Mouse (Mus musculus): ENCODE measurements around the gene Slc16a4.

Slc16a4 gene

DNA sequence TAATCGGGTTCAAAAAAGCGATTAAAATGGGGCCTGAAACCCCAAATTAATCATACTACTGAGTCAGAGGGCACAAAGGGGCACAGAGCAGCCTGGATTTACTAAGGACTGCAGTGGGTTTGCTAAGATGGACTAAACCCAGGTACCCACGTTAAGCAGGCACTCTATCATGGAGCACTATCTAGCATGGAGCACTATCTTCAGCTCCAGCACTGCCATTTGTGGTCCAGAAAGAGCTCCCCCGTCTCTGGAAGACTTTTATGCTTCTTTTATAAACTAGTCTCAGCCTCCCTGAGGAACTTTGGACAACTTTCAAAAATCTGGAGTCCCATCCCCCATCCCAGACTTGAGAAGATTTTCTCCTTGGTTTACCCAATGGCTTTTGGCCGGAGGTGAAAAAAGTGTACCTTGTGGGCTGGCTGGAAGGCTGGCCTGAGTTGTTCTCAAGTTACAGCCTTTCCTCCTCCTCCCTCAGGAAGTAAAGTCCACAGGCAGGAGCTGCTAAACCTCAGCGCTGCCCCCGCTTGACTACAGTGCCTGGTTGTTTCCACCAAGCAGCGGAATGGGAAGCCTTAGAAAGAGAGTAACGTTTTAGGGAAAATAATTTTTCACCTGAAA is at the start of gene Slc16a4:
TSS of gene Slc16a4 (plus strand) at position 467 of the 618 bp plus-strand sequence.
- DNase-seq (ENCODE audit: low read depth, low spot score), result no peak

- no peak for DNase-seq (ENCODE audit: low read depth, low spot score)
These were observed 49.5 kb upstream of the Slc16a4 start for GRCm38 (mm10) chr3:107241389-107242094.

- no peak for DNase-seq (ENCODE audit: low read depth, low spot score)
These were observed 44.2 kb upstream of the Slc16a4 start for GRCm38 (mm10) chr3:107246876-107247275.

- no peak for DNase-seq (ENCODE audit: low read depth, low spot score)
These were observed 42.0 kb upstream of the Slc16a4 start for GRCm38 (mm10) chr3:107249042-107249441.

GRCm38 (mm10) chr3:107250320-107250719 is 40.7 kb upstream of the Slc16a4 start:
- no peak for DNase-seq (ENCODE audit: low read depth, low spot score)

- DNase-seq (ENCODE audit: low read depth, low spot score), result no peak
These were observed 39.0 kb upstream of the Slc16a4 start for GRCm38 (mm10) chr3:107252035-107252434.

- no peak for DNase-seq (ENCODE audit: low read depth, low spot score)
These were observed 37.1 kb upstream of the Slc16a4 start for GRCm38 (mm10) chr3:107253925-107254324.

DNA sequence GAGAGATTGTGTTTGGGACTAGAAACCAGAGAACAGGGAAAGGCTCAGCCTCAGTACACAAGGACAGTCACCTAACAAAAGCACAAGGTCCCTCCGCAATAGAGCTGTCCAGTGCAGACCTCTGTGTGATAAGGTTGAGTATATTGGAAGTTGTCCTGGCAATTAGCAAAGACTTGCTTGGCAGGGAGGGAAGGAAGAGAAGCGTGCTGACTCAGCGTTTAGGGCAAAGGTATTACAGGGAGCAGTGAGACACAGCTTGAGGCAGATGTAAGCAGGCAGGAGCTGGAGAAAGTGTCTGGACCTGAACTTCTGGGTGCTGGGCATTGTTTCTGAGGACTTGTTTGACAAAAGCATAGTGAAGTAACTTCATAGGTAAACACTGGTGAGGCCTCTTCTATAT is 35.0 kb upstream of the Slc16a4 start:
- DNase-seq (ENCODE audit: low read depth, low spot score), result no peak

GRCm38 (mm10) chr3:107256724-107257123 is 34.3 kb upstream of the Slc16a4 start:
- DNase-seq (ENCODE audit: low read depth, low spot score), result no peak

DNA sequence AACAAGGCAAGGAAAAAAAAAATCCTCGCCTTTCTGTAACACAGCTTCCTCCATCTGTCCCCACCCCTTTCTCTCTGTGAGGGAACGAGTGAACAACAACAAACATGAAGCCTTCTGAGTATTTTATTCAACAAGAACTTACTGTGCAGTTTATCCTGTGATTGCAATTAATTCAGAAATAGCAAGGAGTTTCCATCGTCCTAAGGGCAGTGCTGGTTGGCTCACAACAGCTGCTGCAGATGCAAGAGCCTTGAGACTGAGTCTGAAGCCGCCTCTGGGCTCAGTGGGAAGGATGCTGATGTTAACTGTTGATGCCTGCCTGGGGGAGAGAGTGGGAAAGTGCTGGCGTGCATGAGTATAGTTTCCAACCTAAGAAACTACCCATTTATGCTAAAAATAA is 33.1 kb upstream of the Slc16a4 start:
- no peak for DNase-seq (ENCODE audit: low read depth, low spot score)

DNA sequence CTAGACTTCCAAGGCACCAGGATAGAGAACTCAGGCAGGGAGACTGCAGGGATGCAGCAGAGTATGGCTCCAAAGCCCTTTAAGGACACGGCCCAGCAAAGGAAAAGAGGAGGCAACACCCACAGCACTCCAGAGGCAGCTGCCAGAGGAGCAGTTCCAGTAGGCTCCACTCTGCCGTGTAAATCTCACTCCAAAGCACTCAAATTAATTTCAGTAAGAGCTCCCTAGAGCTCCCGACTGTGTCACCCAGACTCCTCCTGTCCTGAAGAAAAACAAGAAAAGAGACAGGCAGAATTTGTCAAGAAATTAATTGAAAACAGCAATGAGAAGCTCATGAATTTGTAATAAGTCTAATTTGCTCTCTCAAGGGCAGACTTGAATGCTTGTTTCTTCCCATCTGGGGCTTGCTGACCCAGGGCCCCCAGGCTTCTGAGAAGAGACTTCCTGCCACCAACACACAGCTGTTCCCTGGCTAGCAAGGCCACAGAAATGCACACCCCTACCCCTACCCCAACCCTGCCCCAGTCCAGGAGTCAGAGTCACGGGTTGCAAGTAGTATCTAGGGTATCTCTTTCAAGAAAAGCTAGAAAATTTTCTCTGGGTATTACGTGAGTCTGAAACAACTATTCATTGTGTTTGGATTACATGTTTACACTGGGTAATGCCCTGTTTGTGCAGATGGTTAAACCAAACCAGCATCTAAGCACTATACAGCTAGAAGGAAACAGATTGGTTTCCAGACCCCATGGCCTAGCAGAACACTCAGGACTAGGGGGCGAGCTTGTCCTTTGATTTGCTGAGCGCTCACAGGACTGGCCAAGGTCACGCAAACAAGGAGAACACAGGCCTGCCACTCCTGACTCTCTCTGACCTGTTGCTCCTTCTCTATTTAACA is 29.8 kb upstream of the Slc16a4 start:
- DNase-seq (ENCODE audit: low read depth, low spot score), result no peak

DNA sequence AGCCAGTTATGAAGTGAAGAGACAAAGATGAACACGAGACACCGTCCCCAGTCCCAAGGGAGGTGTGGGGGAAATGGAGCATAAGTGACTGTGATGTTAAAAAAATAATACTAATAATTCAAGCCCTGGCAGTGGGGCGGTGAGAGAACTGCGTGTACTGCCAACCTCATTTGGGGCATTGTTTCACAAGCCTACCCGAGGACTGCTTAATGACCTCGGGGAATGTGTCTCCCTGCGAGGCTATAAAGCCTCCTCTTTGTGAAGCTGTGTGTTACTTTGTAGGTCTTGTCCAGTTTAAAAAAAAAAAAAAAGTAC is 29.2 kb upstream of the Slc16a4 start:
- no peak for DNase-seq (ENCODE audit: low read depth, low spot score)

DNA sequence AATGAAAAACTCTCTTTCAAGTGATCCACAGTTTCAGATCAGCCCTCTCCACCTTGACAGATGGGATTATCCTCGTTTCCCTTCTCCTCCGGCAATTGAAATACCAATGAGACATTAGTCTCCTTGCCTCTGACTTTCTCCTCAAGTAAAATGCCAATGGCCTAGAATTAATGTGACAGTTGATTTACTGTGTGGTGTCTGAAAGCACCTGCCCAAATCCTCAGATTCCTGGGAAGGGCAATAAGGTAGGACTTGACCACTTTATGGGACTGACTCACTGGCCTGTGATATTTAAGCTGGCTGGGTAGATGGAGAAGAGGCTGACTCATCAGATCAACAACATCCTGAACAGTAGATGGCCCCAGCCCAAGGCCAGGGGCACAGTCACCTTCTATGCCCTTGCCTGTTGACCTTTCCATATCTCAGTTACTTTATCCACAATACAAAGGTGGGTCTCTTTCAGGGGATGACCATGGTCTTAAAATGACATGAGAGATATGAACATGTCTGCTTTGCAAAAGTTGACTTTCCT is 24.1 kb upstream of the Slc16a4 start:
- DNase-seq (ENCODE audit: low read depth, low spot score), result no peak

DNA sequence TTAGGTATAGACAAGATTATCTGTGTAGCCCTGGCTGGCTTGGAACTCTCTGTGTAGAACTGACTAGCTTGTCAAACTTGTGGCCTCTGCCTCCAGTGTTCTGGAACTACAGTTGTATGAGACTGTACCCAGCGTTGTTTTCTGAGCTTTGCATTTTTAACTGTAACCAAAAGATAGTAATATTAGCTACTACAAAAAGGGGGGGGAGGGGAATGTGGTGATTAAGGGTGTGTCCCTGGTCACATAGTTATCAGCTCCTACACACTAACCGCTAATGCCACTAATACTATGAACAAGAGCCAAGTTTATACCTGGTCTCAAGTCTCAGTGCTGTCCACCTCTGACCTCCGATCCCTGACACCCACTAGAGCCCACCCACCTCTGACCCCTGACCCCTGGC is 18.6 kb upstream of the Slc16a4 start:
- no peak for DNase-seq (ENCODE audit: low read depth, low spot score)

GRCm38 (mm10) chr3:107273820-107274219 is 17.2 kb upstream of the Slc16a4 start:
- DNase-seq (ENCODE audit: low read depth, low spot score), result peak; percentile 61

GRCm38 (mm10) chr3:107275351-107275750 is 15.7 kb upstream of the Slc16a4 start:
- no peak for DNase-seq (ENCODE audit: low read depth, low spot score)

- peak; percentile 13 for DNase-seq (ENCODE audit: low read depth, low spot score)
These were observed 15.0 kb upstream of the Slc16a4 start for GRCm38 (mm10) chr3:107275996-107276395.

- DNase-seq (ENCODE audit: low read depth, low spot score), result no peak
These were observed 14.4 kb upstream of the Slc16a4 start for GRCm38 (mm10) chr3:107276626-107277025.

GRCm38 (mm10) chr3:107278479-107279269 is 12.4 kb upstream of the Slc16a4 start, which contains the start of gene Lamtor5:
Gene Lamtor5, plus strand, starts transcription at chr3:107278858.
- DNase-seq (ENCODE audit: low read depth, low spot score), result peak; percentile 92

DNA sequence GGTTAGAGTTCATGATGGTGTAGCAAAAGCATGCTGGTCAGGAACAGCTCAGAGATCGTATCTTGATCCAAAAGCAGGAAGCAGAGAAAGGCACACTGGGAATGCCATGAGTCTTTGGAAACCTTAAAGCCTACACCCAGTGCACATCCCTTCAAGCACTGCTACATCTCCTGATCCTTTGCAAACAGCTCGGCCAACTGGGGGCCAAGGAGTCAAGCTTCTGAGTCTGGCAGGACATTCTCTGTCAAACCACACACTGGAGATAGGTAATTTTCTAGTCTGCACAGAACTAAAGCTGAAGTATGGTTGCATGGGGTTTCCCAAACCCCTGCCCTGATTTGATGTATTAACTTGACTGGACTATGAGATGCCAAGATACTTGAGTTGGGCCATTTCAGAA is 4.9 kb upstream of the Slc16a4 start:
- DNase-seq (ENCODE audit: low read depth, low spot score), result no peak

DNA sequence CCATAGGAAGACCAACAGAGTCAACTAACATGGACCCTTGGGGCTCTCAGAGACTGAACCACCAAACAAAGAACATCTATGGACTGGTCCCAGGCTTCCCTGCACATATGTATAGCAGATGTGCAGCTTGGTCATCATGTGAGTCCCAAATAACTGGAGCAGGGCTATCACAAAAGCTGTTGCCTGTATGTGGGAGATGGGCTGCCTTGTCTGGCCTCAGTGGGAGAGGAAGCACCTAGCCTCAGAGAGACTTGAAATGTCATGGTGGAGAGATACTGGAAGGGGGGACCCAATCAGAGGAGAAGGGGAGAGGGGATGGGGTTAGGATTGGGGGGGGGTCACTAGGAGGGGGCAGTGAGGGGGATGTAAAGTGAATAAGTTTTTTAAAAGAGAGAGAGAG is 3.7 kb upstream of the Slc16a4 start:
- no peak for DNase-seq (ENCODE audit: low read depth, low spot score)

All from A20 (cell line).